Mouse (Mus musculus) right cerebral cortex, postnatal 14 days (tissue): ENCODE data around the gene Lrp3.
A peak's percentile ranks its signal among the peaks of the same experiment; 100 is the strongest.
"Not testable (repeated sequence)": the region's sequence is repeated elsewhere in the genome, so short reads cannot be mapped to it uniquely, and the experiment has no call there.

ENCODE experiments used
- DNase-seq: peaks from one replicate; pipeline ENCODE4 v3.0.0; 2022

Lrp3 gene

GRCm38 (mm10) chr7:35215225-35215624, at the start of gene Lrp3:
TSS of gene Lrp3 (minus strand) at chr7:35215498.
- peak; percentile 69 for DNase-seq

- DNase-seq: no peak
Observed at GRCm38 (mm10) chr7:35264746-35265145, 49.4 kb upstream of the Lrp3 start.

GRCm38 (mm10) chr7:35263595-35264489, 48.5 kb upstream of the Lrp3 start:
- no peak for DNase-seq

- DNase-seq: no peak
Observed at GRCm38 (mm10) chr7:35259384-35259783, 44.1 kb upstream of the Lrp3 start.

- DNase-seq: no peak
Observed at GRCm38 (mm10) chr7:35258294-35258693, 43.0 kb upstream of the Lrp3 start.

GRCm38 (mm10) chr7:35252041-35252558, 36.8 kb upstream of the Lrp3 start:
- DNase-seq: no peak

GRCm38 (mm10) chr7:35237935-35238334, 22.6 kb upstream of the Lrp3 start:
- not testable (repeated sequence) for DNase-seq

GRCm38 (mm10) chr7:35235308-35235707, 20.0 kb upstream of the Lrp3 start:
- DNase-seq: peak; percentile 65

GRCm38 (mm10) chr7:35234361-35235245, 19.3 kb upstream of the Lrp3 start:
- DNase-seq: peak; percentile 97

- DNase-seq: no peak
Observed at GRCm38 (mm10) chr7:35233861-35234260, 18.6 kb upstream of the Lrp3 start.

- no peak for DNase-seq
Observed at GRCm38 (mm10) chr7:35232796-35233455, 17.6 kb upstream of the Lrp3 start.

GRCm38 (mm10) chr7:35230333-35230732, 15.0 kb upstream of the Lrp3 start:
- DNase-seq: no peak

- no peak for DNase-seq
Observed at GRCm38 (mm10) chr7:35220694-35221365, 5.5 kb upstream of the Lrp3 start.

GRCm38 (mm10) chr7:35215731-35216130, 433 bp upstream of the Lrp3 start:
- no peak for DNase-seq

GRCm38 (mm10) chr7:35214442-35215222, 666 bp downstream of the Lrp3 start:
- no peak for DNase-seq

GRCm38 (mm10) chr7:35211791-35212190, 3.5 kb downstream of the Lrp3 start:
- DNase-seq: no peak

- no peak for DNase-seq
Observed at GRCm38 (mm10) chr7:35199755-35200154, 15.5 kb downstream of the Lrp3 start.

GRCm38 (mm10) chr7:35198981-35199754, 16.1 kb downstream of the Lrp3 start:
- DNase-seq: no peak

- DNase-seq: no peak
Observed at GRCm38 (mm10) chr7:35197022-35197421, 18.3 kb downstream of the Lrp3 start.

- DNase-seq: no peak
Observed at GRCm38 (mm10) chr7:35191276-35191675, 24.0 kb downstream of the Lrp3 start.

GRCm38 (mm10) chr7:35189699-35190098, 25.6 kb downstream of the Lrp3 start:
- DNase-seq: no peak
